Mouse (Mus musculus) bone marrow, adult 2 months (tissue): Measurements from ENCODE around the gene Rbms2. TPM values are rescaled to one million over a fixed set of nuclear protein-coding genes. Genes with fewer than 3 reads are reported as not detected.

Experiments
- H3K27ac ChIP-seq: fragments of 200-500 bp; 2 replicates; pipeline ENCODE4 v1.5.1; 2012; ENCODE audit warnings: low read depth, mild to moderate bottlenecking, control low read depth, inconsistent platforms, low read length; ENCODE audit not compliant: control insufficient read depth, poor library complexity, insufficient read depth
- H3K4me1 ChIP-seq: fragments of 200-500 bp; 2 replicates; pipeline ENCODE4 v1.6.1; 2011; ENCODE audit warnings: low read length; ENCODE audit not compliant: control insufficient read depth, insufficient read depth
- H3K4me3 ChIP-seq: fragments of 200-500 bp; replicated peaks from 2 replicates; pipeline ENCODE3; 2011; ENCODE audit warnings: mild to moderate bottlenecking, low read depth, low read length, control low read depth; ENCODE audit not compliant: control insufficient read depth
- CTCF ChIP-seq: fragments of 200-500 bp; IDR thresholded peaks from 2 replicates; pipeline ENCODE4 v1.5.1; 2011; ENCODE audit warnings: low read length, control low read depth; ENCODE audit not compliant: control insufficient read depth, insufficient read depth
- POLR2A ChIP-seq: fragments of 200-500 bp; IDR thresholded peaks from 2 replicates; pipeline ENCODE4 v1.6.1; 2011; ENCODE audit warnings: low read depth, mild to moderate bottlenecking, control low read depth, low read length, borderline replicate concordance; ENCODE audit not compliant: control insufficient read depth
- WGBS: fragments of 180-500 bp; shearing (Covaris S2); methylation state at CpG from one replicate; pipeline ENCODE4 v1.1.7; 2018; 5-methylcytosine and 5-hydroxymethylcytosine counted together
- polyA plus RNA-seq: library from polyadenylated mRNA; stranded (reverse); fragments of >200 nt; gene quantifications from 2 replicates; pipeline ENCODE4 v1.2.4, GENCODE M21; 2011; ENCODE audit warnings: low replicate concordance; ENCODE audit not compliant: missing spikeins, insufficient read depth, insufficient read length

The Rbms2 gene
- polyA plus RNA-seq, 1 experiment, result 16.2 TPM

DNA sequence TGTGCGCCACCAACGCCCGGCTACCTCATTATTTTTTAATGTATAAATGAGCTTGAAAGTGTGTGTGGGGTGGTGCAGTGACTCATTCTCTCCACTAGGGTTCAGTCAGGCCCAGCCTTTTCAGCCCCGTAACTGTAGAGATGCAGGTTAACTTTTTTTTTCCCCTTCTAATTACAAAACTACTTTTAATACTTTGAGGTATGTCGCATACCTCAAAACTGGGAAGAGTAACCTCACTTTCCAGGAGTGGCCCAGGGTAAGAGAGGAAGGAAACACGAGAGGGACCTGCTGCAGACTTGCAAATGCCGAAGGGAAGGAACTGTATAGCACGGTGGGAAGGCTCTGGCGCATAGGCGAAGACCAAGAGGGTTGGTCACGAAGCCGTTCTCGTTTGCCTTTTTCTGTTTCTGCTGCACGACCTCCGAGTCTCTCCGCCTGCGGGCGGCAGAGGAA lies 32.8 kb upstream of the Rbms2 start:
- Histone ChIP-seq H3K4me3 (peak overlapping the region; percentile 47), H3K4me1 (no peaks in the 10 kb centered on the region; the same call in 1 of the 2 replicates), H3K27ac (peak overlapping the region; percentile 28; the same call in 1 of the 2 replicates)
- WGBS, result under 1% methylated on average over 18 of the region's 18 CpGs
- TF ChIP-seq POLR2A (no peak), CTCF (peak; percentile 70)

DNA sequence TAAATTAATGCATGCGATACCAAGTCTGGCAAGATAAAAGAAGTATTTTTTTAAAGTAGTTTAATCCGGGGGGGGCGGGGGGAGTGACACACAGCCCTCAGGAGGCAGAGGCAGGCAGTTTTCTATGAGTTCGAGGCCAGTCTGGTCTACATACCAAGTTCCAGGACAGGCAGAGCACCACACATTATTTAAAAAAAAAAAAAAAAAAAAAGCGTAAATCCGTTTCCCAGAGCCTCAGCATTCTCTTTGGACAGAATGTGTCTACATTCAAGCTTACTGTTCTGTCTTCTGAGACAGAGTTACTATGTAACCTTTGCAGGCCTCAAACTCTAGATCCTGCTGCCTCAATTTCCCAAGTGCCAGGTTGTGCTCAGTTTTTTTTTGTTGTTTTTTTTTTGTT lies 32.1 kb upstream of the Rbms2 start:
- WGBS, result 44% methylated on average over 6 of the region's 6 CpGs
- TF ChIP-seq POLR2A (no peak), CTCF (no peak)

DNA sequence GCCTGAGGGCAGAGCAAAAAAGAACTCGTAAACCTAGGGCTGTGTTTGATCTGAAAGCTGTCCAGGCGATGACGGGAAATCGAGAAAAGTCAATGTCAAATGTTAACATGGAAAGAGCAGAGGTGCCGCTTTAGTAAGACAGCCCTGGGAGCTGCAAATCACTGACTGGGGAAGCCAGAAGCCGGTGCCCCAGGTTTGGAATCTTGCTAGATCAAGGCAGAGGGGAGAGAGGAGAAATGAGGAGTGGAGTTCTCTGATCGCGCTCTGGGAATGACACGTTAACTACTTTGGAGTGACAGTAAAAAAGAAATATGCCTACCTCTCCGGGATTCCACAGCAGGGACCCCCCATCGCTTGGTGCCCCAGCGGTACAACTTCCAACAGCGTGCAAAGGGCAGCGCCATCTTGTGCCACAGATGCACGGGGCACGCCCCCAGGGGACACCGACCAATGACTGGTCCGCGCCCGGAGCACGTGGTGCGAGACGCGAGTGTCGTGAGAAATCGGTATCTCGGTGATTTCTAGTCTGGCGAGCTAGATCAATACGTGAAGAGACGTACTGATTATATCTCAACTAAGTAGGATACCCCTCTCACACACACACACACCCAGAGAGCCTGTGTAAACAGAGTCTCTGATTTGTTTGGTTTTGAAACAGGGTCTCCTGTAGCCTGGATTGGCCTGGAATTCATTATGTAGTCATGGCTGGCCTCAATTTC lies 31.5 kb upstream of the Rbms2 start, which contains the start of gene Spryd4:
Gene Spryd4, minus strand, starts transcription at position 418 of the 719 bp plus-strand sequence.
- TF ChIP-seq CTCF (no peak), POLR2A (peak; percentile 71)

More for the DNA sequence above, 32.1 kb upstream of the Rbms2 start:
- H3K27ac ChIP-seq, result no peak overlapping the region
- H3K4me3 ChIP-seq, result peak overlapping the region; percentile 81
- H3K4me1 ChIP-seq, result no peaks in the 10 kb centered on the region; the same call in 1 of the 2 replicates

DNA sequence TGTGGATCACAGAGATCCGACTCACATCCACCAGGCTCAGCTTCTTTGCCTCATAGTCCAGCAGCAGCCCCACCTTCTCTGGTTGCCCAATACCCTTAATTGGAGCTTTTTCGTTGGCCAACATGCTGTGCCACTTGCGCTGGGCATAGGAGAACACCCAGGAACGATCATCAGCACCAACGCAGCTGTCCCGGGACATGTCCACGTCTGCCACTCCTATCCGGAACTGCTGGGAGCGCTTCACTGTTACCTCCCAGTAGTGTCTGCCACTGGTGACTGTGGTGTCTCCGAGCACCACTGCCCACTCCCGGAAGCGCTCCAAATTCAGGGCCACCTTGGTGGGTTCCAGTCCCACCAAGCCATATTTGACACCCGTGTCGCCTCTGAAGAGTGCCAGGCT lies 30.9 kb upstream of the Rbms2 start:
- Histone ChIP-seq H3K27ac (no peak overlapping the region), H3K4me1 (no peaks in the 10 kb centered on the region; the same call in 1 of the 2 replicates), H3K4me3 (peak overlapping the region; percentile 81)
- WGBS, result 12% methylated on average over 14 of the region's 14 CpGs
- no peak for TF ChIP-seq CTCF
- no peak for TF ChIP-seq POLR2A

More for the DNA sequence above, 31.5 kb upstream of the Rbms2 start, which contains the start of gene Spryd4:
- H3K4me1 ChIP-seq, result no peaks in the 10 kb centered on the region; the same call in 1 of the 2 replicates
- WGBS, result under 1% methylated on average over 30 of the region's 30 CpGs
- H3K27ac ChIP-seq, result no peak within 1 kb of the TSS
- H3K4me3 ChIP-seq, result peak within 1 kb of the TSS; percentile 81

DNA sequence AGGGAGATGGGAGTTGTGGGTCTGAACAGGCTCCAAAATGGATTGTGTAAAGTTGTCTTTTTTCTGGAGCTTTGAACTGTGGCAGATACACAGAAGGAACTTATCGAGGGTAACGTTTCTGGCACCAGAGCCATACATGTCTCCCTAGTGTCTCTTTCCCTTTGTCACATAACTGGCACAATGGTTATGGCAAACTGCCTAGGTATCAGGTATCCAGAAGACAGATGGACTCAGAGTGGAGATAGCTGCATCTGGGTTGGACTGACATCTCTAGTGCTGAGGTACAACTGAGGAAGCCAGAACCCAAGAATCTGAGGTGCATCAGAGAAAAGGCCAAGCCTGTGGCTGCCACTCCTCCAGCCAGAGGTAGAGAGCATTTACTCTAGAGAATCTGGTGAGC lies 30.0 kb upstream of the Rbms2 start:
- WGBS, result 60% methylated on average over 2 of the region's 2 CpGs
- Histone ChIP-seq H3K27ac (no peak overlapping the region), H3K4me3 (no peak overlapping the region), H3K4me1 (no peaks in the 10 kb centered on the region; the same call in 1 of the 2 replicates)
- TF ChIP-seq POLR2A (no peak), CTCF (no peak)

DNA sequence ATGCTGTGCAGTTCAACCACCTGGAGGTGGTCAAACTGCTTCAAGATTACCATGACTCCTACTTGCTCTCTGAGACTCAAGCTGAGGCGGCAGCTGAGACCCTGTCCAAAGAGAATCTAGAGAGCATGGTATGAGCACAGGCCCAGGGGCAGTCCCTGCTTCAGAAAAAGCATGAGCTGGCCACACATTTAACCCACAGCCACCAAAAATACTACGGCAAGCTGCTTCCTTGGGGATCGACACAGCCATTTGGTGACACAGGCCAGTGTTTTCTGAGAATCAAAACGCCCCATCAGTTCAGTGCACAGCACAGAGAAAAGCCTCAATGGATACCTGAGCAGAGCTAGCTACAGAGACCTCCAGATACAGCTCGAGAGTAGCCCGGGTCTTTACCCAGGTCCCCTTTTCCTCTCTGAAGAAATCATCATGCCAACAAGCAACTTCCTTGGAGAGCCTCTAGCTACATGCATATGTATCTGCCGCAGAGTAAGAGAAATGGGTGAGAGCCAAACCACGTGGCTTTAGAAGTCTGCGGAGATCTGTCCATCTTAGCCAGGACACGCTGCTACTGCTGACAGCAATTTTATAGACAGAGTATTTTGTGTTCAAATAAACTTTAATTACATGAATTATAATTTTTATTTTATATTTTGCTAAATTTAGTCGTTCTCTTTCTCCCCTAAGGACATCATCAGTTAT lies 29.4 kb upstream of the Rbms2 start:
- TF ChIP-seq CTCF (no peak), POLR2A (no peak)
- Histone ChIP-seq H3K4me1 (no peaks in the 10 kb centered on the region; the same call in 1 of the 2 replicates), H3K4me3 (no peak overlapping the region), H3K27ac (no peak overlapping the region)
- WGBS, result 81% methylated on average over 11 of the region's 11 CpGs

DNA sequence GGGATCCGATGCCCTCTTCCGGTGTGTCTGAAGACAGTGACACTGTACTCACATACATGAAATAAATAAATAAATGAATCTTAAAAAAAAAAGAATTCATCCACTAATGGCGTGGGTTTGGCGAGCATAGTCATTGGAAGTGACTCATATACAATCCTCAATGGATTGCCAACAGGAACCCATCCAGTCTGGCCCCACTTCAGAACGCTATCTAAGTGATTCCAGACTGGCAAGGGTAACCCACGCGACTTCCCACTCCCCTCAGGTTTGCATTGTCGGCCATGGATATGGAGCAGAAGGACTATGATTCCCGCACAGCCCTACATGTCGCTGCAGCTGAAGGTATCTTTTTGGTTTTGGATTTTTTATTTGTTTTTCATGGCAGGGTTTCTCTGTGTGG lies 28.2 kb upstream of the Rbms2 start:
- H3K27ac ChIP-seq, result no peak overlapping the region
- no peaks in the 10 kb centered on the region; the same call in 1 of the 2 replicates for H3K4me1 ChIP-seq
- TF ChIP-seq POLR2A, result no peak
- TF ChIP-seq CTCF, result no peak
- no peak overlapping the region for H3K4me3 ChIP-seq
- 93% methylated on average over 10 of the region's 10 CpGs for WGBS

DNA sequence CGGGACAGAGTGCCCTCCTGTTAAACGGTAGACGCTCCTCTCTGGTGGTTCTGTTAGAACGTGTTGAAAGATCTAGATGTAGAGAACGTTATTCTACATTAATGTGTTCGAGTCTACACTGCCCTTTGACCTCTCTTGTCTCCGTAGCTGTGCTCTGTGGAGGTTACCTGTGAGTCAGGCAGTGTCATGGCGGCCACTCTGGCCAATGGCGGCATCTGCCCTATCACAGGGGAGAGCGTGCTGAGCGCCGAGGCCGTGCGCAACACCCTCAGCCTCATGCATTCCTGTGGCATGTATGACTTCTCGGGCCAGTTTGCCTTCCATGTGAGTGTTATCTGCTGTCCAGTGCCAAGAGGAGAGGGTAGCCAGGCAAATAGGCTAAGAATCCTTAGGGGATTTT lies 24.8 kb upstream of the Rbms2 start:
- no peak for TF ChIP-seq CTCF
- no peak for TF ChIP-seq POLR2A
- Histone ChIP-seq H3K4me3 (no peak overlapping the region), H3K27ac (no peak overlapping the region), H3K4me1 (no peaks in the 10 kb centered on the region)
- WGBS, result 80% methylated on average over 15 of the region's 15 CpGs
